Mouse (Mus musculus): ENCODE data around the gene Erich6. TPM values are rescaled to one million over a fixed set of nuclear protein-coding genes. Genes with fewer than 3 reads are reported as not detected.

Gene Erich6
- polyA plus RNA-seq (2015; fragmentation: Nextera tagmentation; extraction: Ambion mirVana): not detected in 2 replicates

- whole genome bisulfite sequencing: under 1% methylated on average over 34 of the region's 34 CpGs
- peak within 1 kb of the TSS; percentile 52 for H3K4me3 ChIP-seq (replicated peaks)
- no peaks in the 10 kb centered on the region for H3K9me3 ChIP-seq
- H3K4me1 ChIP-seq (replicated peaks): 0 out of 2 replicates have a peak, but pooled peaks cover 3% of the 10 kb centered on the region
- peak; percentile 94 for ATAC-seq
- peak within 1 kb of the TSS; percentile 48 for H3K9ac ChIP-seq
- 0 out of 2 replicates have a peak within 1 kb of the TSS, but pooled peaks have one; percentile 13 for H3K27ac ChIP-seq
- H3K36me3 ChIP-seq: no peaks in the 10 kb centered on the region
- H3K4me2 ChIP-seq (replicated peaks): peak within 1 kb of the TSS; percentile 98
- H3K27me3 ChIP-seq (replicated peaks): no peaks in the 10 kb centered on the region
These were observed at the start of gene Erich6 for GRCm38 (mm10) chr3:58636406-58637295. Erich6 (minus strand) TSS chr3:58637207.

GRCm38 (mm10) chr3:58686206-58686921 lies 49.4 kb upstream of the Erich6 start:
- Histone ChIP-seq H3K9me3 (no peaks in the 10 kb centered on the region), H3K27ac (no peak overlapping the region), H3K4me3 (replicated peaks) (no peak overlapping the region), H3K36me3 (no peaks in the 10 kb centered on the region), H3K4me2 (replicated peaks) (no peak overlapping the region), H3K9ac (no peak overlapping the region), H3K27me3 (replicated peaks) (no peaks in the 10 kb centered on the region), H3K4me1 (replicated peaks) (peaks cover 11% of the 10 kb centered on the region)
- 75% methylated on average over 7 of the region's 7 CpGs for WGBS
- ATAC-seq: no peak

GRCm38 (mm10) chr3:58685396-58685795 lies 48.4 kb upstream of the Erich6 start:
- no peak overlapping the region for H3K4me2 ChIP-seq (replicated peaks)
- ATAC-seq: no peak
- H3K9ac ChIP-seq: no peak overlapping the region
- no peak overlapping the region for H3K4me3 ChIP-seq (replicated peaks)
- no peaks in the 10 kb centered on the region for H3K9me3 ChIP-seq
- H3K4me1 ChIP-seq (replicated peaks): peaks cover 17% of the 10 kb centered on the region
- H3K36me3 ChIP-seq: no peaks in the 10 kb centered on the region
- no peaks in the 10 kb centered on the region for H3K27me3 ChIP-seq (replicated peaks)
- H3K27ac ChIP-seq: no peak overlapping the region
- 89% methylated on average over 3 of the region's 3 CpGs for WGBS

- no peak overlapping the region for H3K4me3 ChIP-seq (replicated peaks)
- no peaks in the 10 kb centered on the region for H3K9me3 ChIP-seq
- no peak overlapping the region for H3K27ac ChIP-seq
- no peaks in the 10 kb centered on the region for H3K36me3 ChIP-seq
- H3K27me3 ChIP-seq (replicated peaks): no peaks in the 10 kb centered on the region
- peaks cover 31% of the 10 kb centered on the region for H3K4me1 ChIP-seq (replicated peaks)
- no peak overlapping the region for H3K4me2 ChIP-seq (replicated peaks)
- WGBS: 74% methylated on average over 7 of the region's 7 CpGs
- no peak for ATAC-seq
- H3K9ac ChIP-seq: no peak overlapping the region
These were observed 46.3 kb upstream of the Erich6 start for GRCm38 (mm10) chr3:58683346-58683745.

GRCm38 (mm10) chr3:58682336-58682735 lies 45.3 kb upstream of the Erich6 start:
- H3K27ac ChIP-seq: no peak overlapping the region
- no peak overlapping the region for H3K9ac ChIP-seq
- no peaks in the 10 kb centered on the region for H3K27me3 ChIP-seq (replicated peaks)
- H3K36me3 ChIP-seq: no peaks in the 10 kb centered on the region
- no peak for ATAC-seq
- H3K4me1 ChIP-seq (replicated peaks): peaks cover 35% of the 10 kb centered on the region
- WGBS: 60% methylated on average over 4 of the region's 4 CpGs
- H3K4me2 ChIP-seq (replicated peaks): no peak overlapping the region
- no peak overlapping the region for H3K4me3 ChIP-seq (replicated peaks)
- no peaks in the 10 kb centered on the region for H3K9me3 ChIP-seq

GRCm38 (mm10) chr3:58681831-58682230 lies 44.8 kb upstream of the Erich6 start:
- H3K27me3 ChIP-seq (replicated peaks): no peaks in the 10 kb centered on the region
- no peaks in the 10 kb centered on the region for H3K36me3 ChIP-seq
- H3K4me1 ChIP-seq (replicated peaks): peaks cover 40% of the 10 kb centered on the region
- H3K9ac ChIP-seq: no peak overlapping the region
- no peak overlapping the region for H3K27ac ChIP-seq
- peak; percentile 24; the same call in 1 of the 2 replicates for ATAC-seq
- 20% methylated on average over 2 of the region's 2 CpGs for WGBS
- 0 out of 2 replicates have a peak overlapping the region, but pooled peaks have one; percentile 1 for H3K4me2 ChIP-seq (replicated peaks)
- no peak overlapping the region for H3K4me3 ChIP-seq (replicated peaks)
- H3K9me3 ChIP-seq: no peaks in the 10 kb centered on the region

- peaks cover 37% of the 10 kb centered on the region for H3K4me1 ChIP-seq (replicated peaks)
- H3K4me3 ChIP-seq (replicated peaks): no peak overlapping the region
- 0 out of 2 replicates have a peak overlapping the region, but pooled peaks have one; percentile 14 for H3K4me2 ChIP-seq (replicated peaks)
- peak; percentile 79 for ATAC-seq
- no peaks in the 10 kb centered on the region for H3K27me3 ChIP-seq (replicated peaks)
- no peak overlapping the region for H3K9ac ChIP-seq
- H3K9me3 ChIP-seq: no peaks in the 10 kb centered on the region
- 48% methylated on average over 7 of the region's 7 CpGs for WGBS
- H3K27ac ChIP-seq: 0 out of 2 replicates have a peak overlapping the region, but pooled peaks have one; percentile 15
- H3K36me3 ChIP-seq: no peaks in the 10 kb centered on the region
These were observed 44.1 kb upstream of the Erich6 start for GRCm38 (mm10) chr3:58680943-58681637.

GRCm38 (mm10) chr3:58679996-58680395 lies 43.0 kb upstream of the Erich6 start:
- WGBS: 14% methylated on average over 4 of the region's 4 CpGs
- Histone ChIP-seq H3K9me3 (no peaks in the 10 kb centered on the region), H3K27me3 (replicated peaks) (no peaks in the 10 kb centered on the region), H3K9ac (no peak overlapping the region), H3K4me3 (replicated peaks) (no peak overlapping the region), H3K4me2 (replicated peaks) (no peak overlapping the region), H3K27ac (no peak overlapping the region), H3K36me3 (no peaks in the 10 kb centered on the region), H3K4me1 (replicated peaks) (peaks cover 37% of the 10 kb centered on the region)
- peak; percentile 28; the same call in 1 of the 2 replicates for ATAC-seq

- H3K9me3 ChIP-seq: no peaks in the 10 kb centered on the region
- ATAC-seq: no peak
- no peak overlapping the region for H3K27ac ChIP-seq
- no peaks in the 10 kb centered on the region for H3K27me3 ChIP-seq (replicated peaks)
- 50% methylated on average over 2 of the region's 2 CpGs for WGBS
- H3K9ac ChIP-seq: no peak overlapping the region
- no peaks in the 10 kb centered on the region for H3K36me3 ChIP-seq
- no peak overlapping the region for H3K4me2 ChIP-seq (replicated peaks)
- H3K4me3 ChIP-seq (replicated peaks): no peak overlapping the region
- peaks cover 37% of the 10 kb centered on the region for H3K4me1 ChIP-seq (replicated peaks)
These were observed 41.9 kb upstream of the Erich6 start for GRCm38 (mm10) chr3:58678905-58679304.

GRCm38 (mm10) chr3:58678384-58678783 lies 41.4 kb upstream of the Erich6 start:
- 0 out of 2 replicates have a peak, but pooled peaks have one; percentile 14 for ATAC-seq
- no peak overlapping the region for H3K27ac ChIP-seq
- no peaks in the 10 kb centered on the region for H3K9me3 ChIP-seq
- no peak overlapping the region for H3K4me2 ChIP-seq (replicated peaks)
- no peak overlapping the region for H3K9ac ChIP-seq
- WGBS: 46% methylated on average over 8 of the region's 8 CpGs
- no peaks in the 10 kb centered on the region for H3K36me3 ChIP-seq
- H3K4me3 ChIP-seq (replicated peaks): no peak overlapping the region
- H3K4me1 ChIP-seq (replicated peaks): peaks cover 37% of the 10 kb centered on the region
- H3K27me3 ChIP-seq (replicated peaks): no peaks in the 10 kb centered on the region

- ATAC-seq: no peak
- Histone ChIP-seq H3K4me1 (replicated peaks) (peaks cover 37% of the 10 kb centered on the region), H3K27me3 (replicated peaks) (no peaks in the 10 kb centered on the region), H3K9ac (no peak overlapping the region), H3K9me3 (no peaks in the 10 kb centered on the region), H3K4me3 (replicated peaks) (no peak overlapping the region), H3K4me2 (replicated peaks) (no peak overlapping the region), H3K36me3 (no peaks in the 10 kb centered on the region), H3K27ac (no peak overlapping the region)
- WGBS: 41% methylated on average over 3 of the region's 3 CpGs
These were observed 40.6 kb upstream of the Erich6 start for GRCm38 (mm10) chr3:58677615-58678014.

- WGBS: 89% methylated on average over 5 of the region's 5 CpGs
These were observed 36.3 kb upstream of the Erich6 start for GRCm38 (mm10) chr3:58673295-58673694.

More at GRCm38 (mm10) chr3:58673295-58673694, 36.3 kb upstream of the Erich6 start:
- no peaks in the 10 kb centered on the region for H3K9me3 ChIP-seq
- no peaks in the 10 kb centered on the region for H3K36me3 ChIP-seq
- no peaks in the 10 kb centered on the region for H3K27me3 ChIP-seq (replicated peaks)
- no peak overlapping the region for H3K9ac ChIP-seq
- H3K27ac ChIP-seq: no peak overlapping the region
- H3K4me1 ChIP-seq (replicated peaks): peaks cover 15% of the 10 kb centered on the region
- no peak overlapping the region for H3K4me3 ChIP-seq (replicated peaks)
- ATAC-seq: no peak
- no peak overlapping the region for H3K4me2 ChIP-seq (replicated peaks)
